Mouse (Mus musculus): ENCODE data around the gene Xbp1.

GRCm38 (mm10) chr11:5516617-5517016, 3.8 kb upstream of the Xbp1 start:
- TF ChIP-seq USF1 (IDR thresholded peaks at IDR 0.05; ENCODE audit: low read depth) (no peak), MYOD1 (IDR thresholded peaks at IDR 0.05; ENCODE audit: control insufficient read depth, insufficient read length, low read depth) (no peak), CEBPB (IDR thresholded peaks at IDR 0.05; ENCODE audit: low read depth) (no peak), CTCF (IDR thresholded peaks at IDR 0.05; ENCODE audit: control insufficient read depth, insufficient read depth, insufficient read length) (no peak), MAX (IDR thresholded peaks at IDR 0.05) (no peak)
